Mouse (Mus musculus): Measurements from ENCODE around the gene Tprkb.
"Not testable (repeated sequence)": the region's sequence is repeated elsewhere in the genome, so short reads cannot be mapped to it uniquely, and the experiment has no call there.

Tprkb gene

DNA sequence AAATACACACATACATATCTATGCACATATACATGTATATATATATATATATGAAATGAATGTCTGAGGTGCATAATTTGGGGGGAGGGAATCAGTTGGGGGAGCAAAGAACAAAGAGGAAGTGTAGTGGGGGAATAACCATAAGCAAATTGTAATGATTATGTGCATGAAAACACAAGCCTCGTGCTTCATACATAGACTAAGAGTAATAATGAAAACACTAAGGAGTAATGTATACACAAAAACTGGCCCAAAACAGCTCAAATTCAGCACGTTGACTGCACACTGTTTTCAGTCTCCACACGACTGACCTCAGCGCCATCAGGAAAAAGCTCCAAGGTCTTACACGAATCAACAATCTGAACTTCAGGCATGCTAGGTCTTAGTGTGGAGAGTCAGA, 64.6 kb downstream of the Tprkb start:
- DNase-seq, result no peak

DNA sequence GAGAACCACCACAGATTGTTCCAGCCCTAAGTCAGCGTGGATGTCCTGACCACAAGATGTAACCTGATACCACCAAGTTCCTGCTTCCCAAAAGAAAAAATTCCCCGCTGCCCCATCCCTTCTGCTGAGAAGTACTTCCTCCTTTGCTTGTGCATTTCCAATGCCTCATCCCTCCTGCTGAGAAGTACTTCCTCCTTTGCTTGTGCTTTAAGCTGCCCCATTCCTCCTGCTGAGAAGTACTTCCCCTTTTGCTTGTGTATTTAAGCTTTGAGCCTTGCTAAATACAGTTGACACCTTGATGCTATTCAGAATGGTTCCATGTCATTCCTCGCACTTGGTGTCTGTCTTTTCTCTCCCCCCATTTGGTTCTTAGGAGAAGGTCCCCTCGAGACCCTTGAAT, 67.1 kb downstream of the Tprkb start:
- DNase-seq, result not testable (repeated sequence)
